Mouse (Mus musculus) brain, embryonic 14.5 days (tissue): Measurements from ENCODE around the gene Wasf2.

Source experiments
- CTCF ChIP-seq: fragments of 200-500 bp; IDR thresholded peaks from 2 replicates; pipeline ENCODE4 v1.5.1; 2012; ENCODE audit warnings: inconsistent platforms, mild to moderate bottlenecking, moderate library complexity, borderline replicate concordance; ENCODE audit not compliant: insufficient read depth, insufficient read length; ENCODE audit errors: extremely low read depth
- POLR2A ChIP-seq: fragments of 200-500 bp; IDR thresholded peaks from 2 replicates; pipeline ENCODE4 v1.6.1; 2012; ENCODE audit warnings: mild to moderate bottlenecking, inconsistent platforms, borderline replicate concordance; ENCODE audit not compliant: poor library complexity, insufficient read depth, insufficient read length, severe bottlenecking; ENCODE audit errors: extremely low read depth

DNA sequence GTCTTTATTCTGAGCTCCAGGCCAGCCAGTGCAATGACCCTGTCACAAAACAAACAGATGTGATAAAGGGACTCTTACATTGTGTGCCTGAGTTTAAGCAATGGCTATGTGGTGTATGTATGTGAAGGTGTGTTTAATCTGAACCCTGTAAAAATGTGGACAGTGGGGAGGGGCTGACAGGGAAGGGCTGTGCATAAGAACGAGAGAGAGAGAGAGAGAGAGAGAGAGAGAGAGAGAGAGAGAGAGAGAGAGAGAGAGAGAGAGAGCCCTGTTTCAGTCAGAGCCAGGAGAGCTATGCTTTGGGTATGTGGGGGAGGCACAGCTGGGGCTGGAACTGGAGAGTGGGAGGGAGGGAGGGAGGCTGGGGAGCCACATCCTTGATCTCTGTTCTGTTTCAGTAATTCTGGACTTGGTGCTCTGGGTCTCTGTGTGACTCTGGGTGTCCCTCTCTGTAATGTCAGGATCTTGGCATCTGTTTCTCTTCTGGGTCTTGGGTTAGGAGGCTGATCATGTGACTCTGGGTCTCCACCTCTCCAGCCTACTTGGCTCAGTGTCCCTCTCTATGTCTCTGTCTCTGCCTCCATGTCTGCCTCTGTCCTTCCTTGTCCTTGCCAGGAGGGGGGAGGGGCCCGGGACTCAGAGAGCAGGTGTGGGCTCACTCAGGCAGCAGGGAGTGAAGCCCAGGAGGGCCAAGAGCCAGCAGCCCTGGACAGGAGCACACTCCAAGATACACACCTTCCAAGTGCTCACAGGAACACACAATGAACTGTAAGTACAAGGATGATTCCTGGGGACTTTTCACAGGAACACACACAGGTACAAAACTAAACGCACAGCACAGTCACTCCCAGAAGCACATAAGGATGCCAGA, 46.1 kb upstream of the Wasf2 start:
- TF ChIP-seq CTCF: no peak
- no peak for TF ChIP-seq POLR2A
